Mouse (Mus musculus) spleen, postnatal 36 days (tissue): ENCODE measurements around the gene Hsh2d.
A peak's percentile ranks its signal among the peaks of the same experiment; 100 is the strongest.

Experiments
- DNase-seq, 2 experiments: peaks; one replicate each; pipeline ENCODE4 v3.0.0; 2022; ENCODE audit warnings: low spot score in 2 of 2, mixed read lengths in 1 of 2

Gene Hsh2d

DNA sequence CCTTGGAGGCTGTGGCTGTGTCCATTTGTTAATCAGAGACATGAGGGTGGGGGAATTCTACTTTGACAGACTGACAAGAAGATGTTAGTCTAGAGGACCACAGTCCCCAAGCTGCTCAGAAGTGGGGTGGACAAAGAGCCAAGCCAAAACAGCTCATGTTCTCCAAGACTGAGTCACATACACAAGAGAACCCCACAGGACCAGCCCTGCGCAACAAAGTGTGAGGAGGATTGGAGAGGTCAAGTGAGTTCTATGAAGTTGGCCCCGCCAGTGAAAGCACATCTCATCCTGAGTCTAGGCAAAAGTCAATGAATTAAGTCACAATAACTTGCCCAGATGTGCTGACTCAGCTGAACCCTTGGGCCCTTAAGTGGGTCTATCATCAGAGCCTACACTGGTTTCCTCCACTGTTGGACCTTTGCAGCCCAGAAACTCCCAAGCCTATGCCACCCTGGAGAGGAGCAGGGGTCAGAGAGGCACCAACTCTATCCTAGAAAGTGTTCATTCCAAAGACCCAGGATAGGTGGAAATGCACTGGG is 1.6 kb upstream of the Hsh2d start:
- no peak for DNase-seq

GRCm38 (mm10) chr8:72190215-72190539 is 739 bp downstream of the Hsh2d start:
- DNase-seq = peak; percentile 53 to 59

DNA sequence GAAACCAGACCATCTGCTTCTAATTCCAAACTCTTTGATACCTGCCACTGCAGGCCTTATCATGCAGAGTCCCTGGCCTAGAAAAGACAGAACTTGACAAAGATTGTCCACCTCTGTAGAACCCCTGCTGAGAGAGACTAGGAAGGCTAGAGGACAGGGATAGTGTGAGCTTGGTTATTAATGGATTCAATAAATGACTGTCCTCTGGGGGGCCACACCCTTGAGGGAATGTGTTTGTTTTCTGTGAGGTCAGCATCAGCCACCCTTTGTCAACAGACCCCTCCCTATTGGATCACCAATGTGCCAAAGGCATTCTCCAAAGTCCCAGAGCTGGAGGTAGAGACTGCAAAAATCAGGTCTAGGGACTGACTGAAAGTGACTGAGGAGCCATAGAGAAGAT is 2.6 kb downstream of the Hsh2d start:
- DNase-seq = no peak

DNA sequence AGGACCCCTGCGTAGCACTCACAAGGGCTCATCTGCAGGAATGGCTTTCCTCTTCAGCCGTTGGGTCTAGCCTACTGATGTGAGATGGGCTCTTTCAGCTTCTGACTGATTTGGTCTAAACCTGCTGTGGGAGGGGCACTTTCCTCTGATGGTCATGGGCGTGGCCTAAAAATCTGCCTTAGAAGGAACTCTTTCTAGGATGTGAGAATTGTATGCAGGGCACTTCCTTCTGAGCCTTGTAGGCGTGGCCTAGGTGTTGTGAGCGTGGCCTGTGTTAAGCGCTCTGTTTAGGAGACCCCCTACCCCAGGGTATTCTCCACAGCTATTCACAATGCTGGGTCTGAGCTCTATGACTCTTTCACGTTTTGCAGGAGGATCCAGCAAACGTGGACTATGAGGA is 8.6 kb downstream of the Hsh2d start:
- no peak for DNase-seq

GRCm38 (mm10) chr8:72208582-72208981 is 19.1 kb downstream of the Hsh2d start:
- no peak for DNase-seq

- DNase-seq = no peak
Observed at GRCm38 (mm10) chr8:72210222-72210621, 20.8 kb downstream of the Hsh2d start.

DNA sequence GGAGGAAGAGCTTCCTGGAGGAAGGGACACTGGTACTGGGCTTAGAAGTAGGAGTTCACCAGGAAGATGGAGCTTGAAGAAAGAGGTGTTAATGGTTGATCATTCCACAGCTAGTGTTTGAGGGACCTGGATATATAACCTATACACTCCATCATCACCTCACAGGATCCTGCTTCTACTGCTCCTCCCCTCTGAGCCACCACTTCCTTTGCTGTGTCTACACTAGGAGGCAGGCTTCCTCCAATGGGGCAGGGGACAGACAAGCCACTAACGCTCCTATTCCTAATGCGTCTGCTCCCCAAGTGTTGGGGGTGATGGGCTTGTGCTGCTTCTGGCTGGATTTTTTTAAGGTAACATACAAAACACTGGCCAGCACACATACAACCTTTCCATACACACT is 21.3 kb downstream of the Hsh2d start:
- no peak for DNase-seq

- DNase-seq = peak; percentile 59 to 62
Observed at GRCm38 (mm10) chr8:72211846-72212245, 22.4 kb downstream of the Hsh2d start.

DNA sequence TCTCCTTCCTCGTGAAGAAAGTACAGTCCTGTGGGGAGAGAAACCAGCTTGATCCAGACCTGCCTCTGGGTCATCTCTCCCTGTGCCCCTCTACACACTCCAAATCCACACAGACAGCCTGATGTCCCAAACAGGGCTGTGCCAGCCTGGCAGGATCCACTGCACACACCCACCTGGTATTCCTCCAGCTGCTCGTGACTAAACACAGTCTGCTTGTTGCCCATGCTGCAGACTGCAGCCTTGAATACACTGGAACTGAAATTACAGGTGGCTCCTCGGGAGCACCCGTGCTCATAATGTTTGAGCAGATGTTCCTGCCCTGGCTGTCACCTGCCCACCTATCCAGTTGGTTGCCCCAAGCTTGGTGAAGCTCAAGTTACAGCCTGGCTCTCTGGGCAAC is 23.3 kb downstream of the Hsh2d start, which contains the start of gene Cib3:
TSS of gene Cib3 (minus strand) at position 87 of the 400 bp plus-strand sequence.
- DNase-seq = no peak

- no peak for DNase-seq
Observed at GRCm38 (mm10) chr8:72213536-72213935, 24.1 kb downstream of the Hsh2d start, which contains the start of gene Gm11034. Gene Gm11034 (minus strand): TSS chr8:72213636.

DNA sequence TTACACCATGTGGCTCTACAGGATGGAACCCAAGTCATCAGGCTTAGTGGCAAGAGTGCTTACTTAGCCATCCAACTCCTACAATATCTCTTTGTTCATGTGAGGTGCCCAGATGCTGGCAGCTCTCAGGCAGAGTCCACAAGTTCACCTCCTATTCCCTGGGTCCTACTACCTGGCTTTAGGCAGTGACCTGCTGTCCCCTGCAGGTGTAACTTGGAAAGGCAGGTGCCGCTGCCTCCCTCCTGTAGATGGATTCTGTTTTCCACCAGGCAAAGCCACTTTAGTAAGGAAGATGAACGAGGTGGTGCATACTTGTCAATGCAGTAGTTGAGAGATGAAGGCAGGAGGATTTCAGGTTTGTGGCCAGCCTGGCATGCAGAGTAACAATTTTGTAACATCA is 25.6 kb downstream of the Hsh2d start:
- peak; percentile 48 to 51 for DNase-seq

- peak; percentile 72 to 79 for DNase-seq
Observed at GRCm38 (mm10) chr8:72215871-72216270, 26.4 kb downstream of the Hsh2d start.

- DNase-seq = no peak
Observed at GRCm38 (mm10) chr8:72218781-72219540, 29.5 kb downstream of the Hsh2d start.

DNA sequence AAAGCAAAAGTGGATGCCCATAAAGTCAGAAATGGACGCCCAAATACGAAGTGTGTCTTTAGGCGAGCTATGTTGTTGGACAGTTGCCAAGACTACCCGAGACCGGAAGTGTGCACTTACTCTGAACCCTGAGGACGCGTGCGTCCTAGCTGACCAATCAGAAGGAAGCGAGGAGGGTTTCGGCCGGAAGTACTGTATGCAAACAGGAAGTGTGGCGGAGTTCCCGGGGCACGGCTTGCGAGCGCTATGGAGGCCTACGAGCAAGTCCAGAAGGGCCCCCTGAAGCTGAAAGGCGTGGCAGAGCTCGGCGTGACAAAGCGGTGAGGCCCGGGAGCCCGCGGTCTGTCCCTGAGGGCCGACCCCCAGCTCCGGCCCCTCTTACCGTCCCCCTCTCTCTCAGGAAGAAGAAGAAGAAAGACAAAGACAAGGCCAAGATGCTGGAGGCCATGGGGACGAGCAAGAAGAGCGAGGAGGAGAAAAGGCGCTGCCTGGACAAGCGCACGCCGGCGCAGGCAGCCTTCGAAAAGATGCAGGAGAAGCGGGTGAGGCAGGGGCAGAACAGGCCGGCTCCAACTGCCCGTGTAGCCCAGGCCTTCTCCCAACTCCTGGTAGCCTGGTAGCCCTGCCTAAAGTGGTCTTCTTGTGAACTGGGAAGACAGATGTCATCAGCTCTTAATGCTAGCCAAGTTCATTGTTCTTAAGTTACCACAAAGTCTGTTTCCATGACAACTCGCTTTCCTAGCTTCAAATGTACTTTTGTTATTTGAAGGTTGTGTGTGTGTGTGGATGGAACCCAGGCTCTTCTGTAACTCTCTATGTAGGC is 30.3 kb downstream of the Hsh2d start, which contains the start of gene Fam32a:
TSS of gene Fam32a (plus strand) at position 190 of the 823 bp plus-strand sequence.
- peak; percentile 90 to 94 for DNase-seq

DNA sequence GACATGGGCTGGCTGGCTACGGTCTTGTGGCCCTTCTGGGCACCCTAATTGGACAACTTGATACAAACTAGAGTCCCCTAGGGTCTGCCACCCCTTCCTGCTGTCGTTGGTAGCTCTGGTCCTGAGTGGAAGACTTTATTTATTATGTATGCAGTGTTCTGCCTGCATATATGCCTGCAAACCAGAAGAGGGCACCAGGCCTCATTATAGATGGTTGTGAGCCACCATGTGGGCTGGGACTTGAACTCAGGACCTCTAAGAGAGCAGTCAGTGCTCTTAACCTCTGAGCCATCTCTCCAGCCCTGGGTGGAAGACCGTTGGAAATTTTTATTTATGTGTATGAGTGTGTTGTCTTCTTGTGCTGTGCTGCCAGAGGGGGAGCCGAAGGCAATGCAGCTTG is 31.3 kb downstream of the Hsh2d start:
- DNase-seq = no peak

DNA sequence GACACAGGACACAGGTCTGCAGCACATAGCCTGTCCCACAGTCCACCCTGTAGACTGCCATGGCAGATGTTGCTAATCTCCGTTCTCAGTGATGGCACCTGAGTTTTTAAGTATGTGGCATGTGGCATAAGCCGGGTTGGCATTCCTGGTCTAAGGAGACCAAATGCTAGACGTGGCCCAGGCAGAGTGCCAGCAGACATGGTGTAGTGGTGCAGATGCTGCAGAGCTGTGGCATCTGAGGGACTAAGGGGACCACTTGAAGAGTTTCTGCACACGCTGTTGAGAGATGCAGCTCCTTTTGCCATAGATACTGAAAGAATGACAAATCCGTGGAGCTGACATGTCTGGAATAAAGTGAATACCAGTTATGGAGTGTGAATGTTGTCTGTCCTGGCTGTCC is 33.2 kb downstream of the Hsh2d start:
- no peak for DNase-seq

GRCm38 (mm10) chr8:72239499-72240402 is 50.3 kb downstream of the Hsh2d start, which contains the start of gene Ap1m1:
Gene Ap1m1 (plus strand): TSS chr8:72240018.
- DNase-seq = peak; percentile 98 to 99

GRCm38 (mm10) chr8:72240403-72240763 is 50.9 kb downstream of the Hsh2d start:
- DNase-seq = no peak

DNA sequence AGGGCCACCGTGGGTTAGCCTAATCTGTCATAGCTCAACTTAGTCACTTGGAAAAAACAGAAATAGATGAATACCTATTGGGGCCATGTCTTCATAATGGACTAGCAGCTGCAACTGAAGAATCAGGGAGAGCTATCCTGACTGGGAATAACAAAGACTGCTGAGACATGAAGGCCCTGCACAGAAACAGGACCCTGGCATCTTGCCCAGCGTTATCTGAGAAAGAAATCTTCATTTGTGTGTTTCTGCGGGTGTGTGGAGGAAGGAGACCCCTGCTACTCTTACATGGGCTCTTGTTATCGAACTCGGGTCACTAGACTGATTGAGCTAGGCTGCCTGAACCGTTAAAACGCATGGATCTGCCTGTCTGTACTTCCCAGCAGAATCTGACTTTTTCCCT is 51.5 kb downstream of the Hsh2d start:
- no peak for DNase-seq

GRCm38 (mm10) chr8:72242226-72242625 is 52.8 kb downstream of the Hsh2d start:
- no peak for DNase-seq

- DNase-seq = peak; percentile 58 to 61
Observed at GRCm38 (mm10) chr8:72244610-72245009, 55.2 kb downstream of the Hsh2d start.
